Mouse (Mus musculus): Measurements from ENCODE around the gene Tmem253.

Tmem253 gene

GRCm38 (mm10) chr14:51997483-51997882, 18.0 kb upstream of the Tmem253 start:
- POLR2A ChIA-PET, result interaction anchor here in 3 of 4 experiments (0.5 to 7.8 kb wide), 18 partner anchors 8 to 307 kb away, joined by 3 to 55 read pairs (median 6); partner anchors contain the start of genes Arhgef40 (in 1 of the 3), Hnrnpc (in 1 of the 3) and Mettl3 (in 1 of the 3)
- CTCF ChIA-PET, result interaction anchor here (0.8 to 2.2 kb wide), 14 partner anchors 9 to 97 kb away, joined by 3 to 15 read pairs (median 4); partner anchors contain the start of genes Arhgef40 (in 2 of the 4) and Zfp219 (in 1 of the 4)

- POLR2A ChIA-PET, result interaction anchor here (0.8 to 4.9 kb wide), 19 partner anchors 9 to 120 kb away, joined by 3 to 53 read pairs (median 5); partner anchors contain the start of genes Tmem253 (in 2 of the 4), Zfp219 (in 2 of the 4), Arhgef40 (in 1 of the 4) and Hnrnpc (in 1 of the 4)
- CTCF ChIA-PET, result interaction anchor here in 2 of 4 experiments (0.9 to 1.6 kb wide), 4 partner anchors 9 to 54 kb away, joined by 3 to 7 read pairs (median 4); no protein-coding TSS in a partner anchor
Measured at GRCm38 (mm10) chr14:52003981-52004495, 11.4 kb upstream of the Tmem253 start.

GRCm38 (mm10) chr14:52005141-52005540, 10.3 kb upstream of the Tmem253 start:
- ChIA-PET POLR2A (interaction anchor here (0.6 to 4.9 kb wide), 31 partner anchors 8 to 121 kb away, joined by 3 to 53 read pairs (median 5); partner anchors contain the start of genes Zfp219 (in 3 of the 4), Tmem253 (in 2 of the 4), Arhgef40 (in 1 of the 4) and Hnrnpc (in 1 of the 4)), CTCF (interaction anchor here in 2 of 4 experiments (0.5 to 2.0 kb wide), 7 partner anchors 8 to 100 kb away, joined by 3 to 8 read pairs (median 5); partner anchors contain the start of gene Zfp219 (in 1 of the 2))

GRCm38 (mm10) chr14:52005616-52006015, 9.8 kb upstream of the Tmem253 start:
- POLR2A ChIA-PET, result interaction anchor here (0.9 to 4.9 kb wide), 33 partner anchors 8 to 136 kb away, joined by 3 to 53 read pairs (median 5); partner anchors contain the start of genes Zfp219 (in 3 of the 4), Arhgef40 (in 2 of the 4), Hnrnpc (in 2 of the 4) and Tmem253 (in 2 of the 4)

GRCm38 (mm10) chr14:52006241-52006640, 9.2 kb upstream of the Tmem253 start:
- ChIA-PET CTCF (interaction anchor here (0.6 to 2.0 kb wide), 28 partner anchors 9 to 304 kb away, joined by 3 to 10 read pairs (median 4); partner anchors contain the start of genes Ndrg2 (in 1 of the 4), Rab2b (in 1 of the 4), Tmem253 (in 1 of the 4) and Tox4 (in 1 of the 4)), POLR2A (interaction anchor here (0.6 to 4.9 kb wide), 25 partner anchors 10 to 238 kb away, joined by 3 to 53 read pairs (median 4); partner anchors contain the start of genes Zfp219 (in 3 of the 4), Arhgef40 (in 2 of the 4), Hnrnpc (in 2 of the 4) and Slc39a2 (in 1 of the 4))

More at GRCm38 (mm10) chr14:52005616-52006015, 9.8 kb upstream of the Tmem253 start:
- CTCF ChIA-PET, result interaction anchor here in 1 of 4 experiments (0.9 to 2.0 kb wide), 11 partner anchors 8 to 274 kb away, joined by 3 to 9 read pairs (median 5); partner anchors contain the start of genes Rab2b, Tox4 and Zfp219

GRCm38 (mm10) chr14:52006771-52007170, 8.7 kb upstream of the Tmem253 start:
- ChIA-PET POLR2A (interaction anchor here in 3 of 4 experiments (0.6 to 4.9 kb wide), 20 partner anchors 10 to 238 kb away, joined by 3 to 53 read pairs (median 4); partner anchors contain the start of genes Zfp219 (in 3 of the 3), Hnrnpc (in 2 of the 3), Arhgef40 (in 1 of the 3) and Tmem253 (in 1 of the 3)), CTCF (interaction anchor here (0.6 to 2.0 kb wide), 28 partner anchors 9 to 303 kb away, joined by 3 to 10 read pairs (median 4); partner anchors contain the start of genes Ndrg2 (in 1 of the 4), Rab2b (in 1 of the 4), Tmem253 (in 1 of the 4) and Tox4 (in 1 of the 4))

- POLR2A ChIA-PET, result interaction anchor here (0.6 to 6.7 kb wide), 41 partner anchors 8 to 280 kb away, joined by 3 to 245 read pairs (median 5); partner anchors contain the start of genes Zfp219 (in 4 of the 4), Hnrnpc (in 2 of the 4), Rab2b (in 2 of the 4) and Tox4 (in 2 of the 4)
- CTCF ChIA-PET, result interaction anchor here (0.5 to 3.6 kb wide), 52 partner anchors 9 to 301 kb away, joined by 3 to 87 read pairs (median 4); partner anchors contain the start of genes Zfp219 (in 4 of the 4), Arhgef40 (in 1 of the 4), Hnrnpc (in 1 of the 4) and Ndrg2 (in 1 of the 4)
Measured at GRCm38 (mm10) chr14:52008321-52009203, 6.9 kb upstream of the Tmem253 start.

- ChIA-PET POLR2A (interaction anchor here (0.7 to 6.7 kb wide), 38 partner anchors 8 to 307 kb away, joined by 3 to 245 read pairs (median 7); partner anchors contain the start of genes Zfp219 (in 4 of the 4), Hnrnpc (in 3 of the 4), Rab2b (in 2 of the 4) and Tox4 (in 2 of the 4)), CTCF (interaction anchor here (0.5 to 3.6 kb wide), 38 partner anchors 8 to 269 kb away, joined by 3 to 87 read pairs (median 6); partner anchors contain the start of genes Zfp219 (in 4 of the 4), Arhgef40 (in 1 of the 4), Hnrnpc (in 1 of the 4) and Ndrg2 (in 1 of the 4))
Measured at GRCm38 (mm10) chr14:52009361-52009760, 6.1 kb upstream of the Tmem253 start.

GRCm38 (mm10) chr14:52009841-52010240, 5.6 kb upstream of the Tmem253 start:
- ChIA-PET POLR2A (interaction anchor here (0.5 to 6.7 kb wide), 53 partner anchors 9 to 306 kb away, joined by 3 to 245 read pairs (median 5); partner anchors contain the start of genes Zfp219 (in 4 of the 4), Hnrnpc (in 3 of the 4), Arhgef40 (in 2 of the 4) and Rab2b (in 2 of the 4)), CTCF (interaction anchor here in 3 of 4 experiments (0.8 to 3.6 kb wide), 16 partner anchors 10 to 126 kb away, joined by 3 to 87 read pairs (median 8); partner anchors contain the start of genes Ndrg2 (in 2 of the 3), Zfp219 (in 2 of the 3) and Hnrnpc (in 1 of the 3))

GRCm38 (mm10) chr14:52010446-52011111, 4.9 kb upstream of the Tmem253 start:
- ChIA-PET POLR2A (interaction anchor here (0.5 to 6.7 kb wide), 65 partner anchors 9 to 306 kb away, joined by 3 to 245 read pairs (median 4); partner anchors contain the start of genes Zfp219 (in 4 of the 4), Hnrnpc (in 3 of the 4), Arhgef40 (in 2 of the 4) and Rab2b (in 2 of the 4)), CTCF (interaction anchor here in 3 of 4 experiments (0.6 to 3.6 kb wide), 19 partner anchors 9 to 127 kb away, joined by 3 to 87 read pairs (median 5); partner anchors contain the start of genes Ndrg2 (in 2 of the 3), Zfp219 (in 2 of the 3) and Hnrnpc (in 1 of the 3))

GRCm38 (mm10) chr14:52011683-52012082, 3.8 kb upstream of the Tmem253 start:
- POLR2A ChIA-PET, result interaction anchor here (0.6 to 6.7 kb wide), 13 partner anchors 9 to 268 kb away, joined by 3 to 245 read pairs (median 15); partner anchors contain the start of genes Hnrnpc (in 2 of the 4), Zfp219 (in 2 of the 4), Rab2b (in 1 of the 4) and Tox4 (in 1 of the 4)
- CTCF ChIA-PET, result interaction anchor here in 1 of 4 experiments (1.7 kb wide), 1 partner anchor 11 kb away, joined by 9 read pairs; no protein-coding TSS in a partner anchor

- CTCF ChIA-PET, result no interaction called here
Measured at GRCm38 (mm10) chr14:52012085-52012484, 3.4 kb upstream of the Tmem253 start.

GRCm38 (mm10) chr14:52012553-52012952, 2.9 kb upstream of the Tmem253 start:
- POLR2A ChIA-PET, result interaction anchor here in 3 of 4 experiments (0.7 to 6.7 kb wide), 23 partner anchors 8 to 267 kb away, joined by 3 to 245 read pairs (median 7); partner anchors contain the start of genes Hnrnpc (in 3 of the 3), Zfp219 (in 2 of the 3), Mettl17 (in 1 of the 3) and Rab2b (in 1 of the 3)
- CTCF ChIA-PET, result no interaction called here

More at GRCm38 (mm10) chr14:52012085-52012484, 3.4 kb upstream of the Tmem253 start:
- POLR2A ChIA-PET, result interaction anchor here in 3 of 4 experiments (1.0 to 6.7 kb wide), 13 partner anchors 9 to 267 kb away, joined by 3 to 245 read pairs (median 15); partner anchors contain the start of genes Hnrnpc (in 2 of the 3), Zfp219 (in 2 of the 3), Rab2b (in 1 of the 3) and Tox4 (in 1 of the 3)

GRCm38 (mm10) chr14:52013021-52013610, 2.3 kb upstream of the Tmem253 start:
- ChIA-PET POLR2A (interaction anchor here in 3 of 4 experiments (0.6 to 6.7 kb wide), 37 partner anchors 8 to 532 kb away, joined by 3 to 245 read pairs (median 5); partner anchors contain the start of genes Hnrnpc (in 2 of the 3), Zfp219 (in 2 of the 3), Mettl17 (in 1 of the 3) and Rab2b (in 1 of the 3)), CTCF (interaction anchor here in 3 of 4 experiments (0.5 to 1.5 kb wide), 6 partner anchors 8 to 130 kb away, joined by 3 to 17 read pairs (median 4); no protein-coding TSS in a partner anchor)

Data from embryonic stem cell, embryonic (primary cell).